Mouse (Mus musculus) forebrain, embryonic 12.5 days (tissue): ENCODE results near the gene Nubpl. TPM values are rescaled to one million over a fixed set of nuclear protein-coding genes. Genes with fewer than 3 reads are reported as not detected.
"Not testable (repeated sequence)": the region's sequence is repeated elsewhere in the genome, so short reads cannot be mapped to it uniquely, and the experiment has no call there.

Experiments
- ATAC-seq: fragments of 200-750 bp; cut with Nextera tagmentation; 2 replicates; pipeline ENCODE4 v1.8.0; 2017; ENCODE audit warnings: moderate TSS enrichment; ENCODE audit not compliant: low FRiP score
- H3K27ac ChIP-seq: fragments of 300-500 bp; sonication (generic); 2 replicates; pipeline ENCODE4 v1.5.1; 2016; ENCODE audit warnings: mild to moderate bottlenecking
- H3K27me3 ChIP-seq: fragments of 300-500 bp; sonication (generic); 2 replicates; pipeline ENCODE4 v1.6.1; 2016; ENCODE audit warnings: mild to moderate bottlenecking
- H3K36me3 ChIP-seq: fragments of 300-500 bp; sonication (generic); replicated peaks from 2 replicates; pipeline ENCODE4 v1.6.1; 2016; ENCODE audit warnings: mild to moderate bottlenecking
- H3K4me1 ChIP-seq: fragments of 300-500 bp; sonication (generic); 2 replicates; pipeline ENCODE4 v1.6.1; 2016
- H3K4me2 ChIP-seq: fragments of 300-500 bp; sonication (generic); 2 replicates; pipeline ENCODE4 v1.6.1; 2016; ENCODE audit warnings: mild to moderate bottlenecking, moderate library complexity
- H3K4me3 ChIP-seq: fragments of 300-500 bp; sonication (generic); replicated peaks from 2 replicates; pipeline ENCODE4 v1.5.1; 2016; ENCODE audit warnings: mild to moderate bottlenecking
- H3K9ac ChIP-seq: fragments of 300-500 bp; sonication (generic); 2 replicates; pipeline ENCODE4 v1.6.1; 2016; ENCODE audit warnings: mild to moderate bottlenecking
- H3K9me3 ChIP-seq: fragments of 300-500 bp; sonication (generic); 2 replicates; pipeline ENCODE4 v1.6.1; 2016
- WGBS: fragments of 180-500 bp; shearing (Covaris S2); methylation state at CpG from one replicate; pipeline ENCODE4 v1.1.7; 2016; 5-methylcytosine and 5-hydroxymethylcytosine counted together
- polyA plus RNA-seq: library from polyadenylated mRNA; unstranded; fragments of >200 nt; fragmentation: Nextera tagmentation; extraction: Ambion mirVana; gene quantifications from 2 replicates; pipeline ENCODE4 v1.2.1, GENCODE M21; 2016

Gene Nubpl
- polyA plus RNA-seq, 1 experiment from 2014 or later, result 16.6 TPM

DNA sequence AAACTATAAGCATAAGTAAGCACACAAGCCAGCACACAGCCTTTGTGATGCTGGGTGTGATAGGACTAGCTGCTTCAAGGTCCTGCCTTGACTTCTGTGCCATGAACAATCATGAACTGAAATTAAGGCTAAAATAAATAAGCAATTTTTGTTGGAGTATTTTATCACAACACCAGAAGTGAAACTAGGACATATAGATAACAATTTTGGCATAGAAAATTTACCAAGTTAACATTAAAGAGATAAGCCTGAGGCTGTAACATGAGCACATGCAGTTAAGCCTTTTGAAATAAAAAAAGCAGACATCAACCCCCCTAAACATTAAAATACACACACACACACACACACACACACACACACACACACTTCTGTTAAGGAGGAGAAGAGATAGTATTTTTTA lies 66.9 kb downstream of the Nubpl start:
- no peak for ATAC-seq
- H3K4me2 ChIP-seq, result no peak overlapping the region
- H3K9me3 ChIP-seq, result no peaks in the 10 kb centered on the region
- H3K9ac ChIP-seq, result no peak overlapping the region
- H3K27ac ChIP-seq, result no peak overlapping the region
- H3K4me3 ChIP-seq, result no peak overlapping the region
- no peaks in the 10 kb centered on the region for H3K36me3 ChIP-seq
- no peaks in the 10 kb centered on the region for H3K4me1 ChIP-seq
- H3K27me3 ChIP-seq, result no peaks in the 10 kb centered on the region

DNA sequence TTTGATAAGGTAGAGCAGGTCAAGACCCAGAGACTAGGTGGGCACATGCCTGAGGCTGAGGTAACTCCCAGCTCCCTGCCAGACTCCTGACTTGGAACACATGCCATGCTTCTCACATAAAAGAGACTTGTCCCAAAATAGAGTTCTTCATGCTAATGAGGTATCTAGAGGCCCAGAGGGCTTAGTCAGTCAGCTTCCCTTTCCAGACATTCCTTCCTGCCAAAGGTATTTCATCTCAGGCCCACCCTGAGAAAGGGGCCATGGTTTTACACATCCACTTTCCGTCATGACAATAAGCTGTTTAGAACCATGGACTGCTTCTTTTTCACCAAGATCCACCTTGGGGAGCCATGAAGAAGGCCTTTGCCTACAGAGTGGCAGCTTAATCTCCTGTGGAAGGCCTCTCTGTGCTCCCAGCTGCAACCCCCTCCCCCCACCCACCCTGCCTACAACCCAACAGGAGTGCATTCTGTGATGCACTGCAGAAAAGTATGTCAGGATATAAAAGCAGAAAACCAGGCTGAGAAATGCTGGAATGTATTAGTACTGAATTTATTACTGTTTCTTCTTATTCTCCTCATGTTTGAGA lies 88.8 kb downstream of the Nubpl start:
- Histone ChIP-seq H3K36me3 (no peaks in the 10 kb centered on the region), H3K27me3 (no peaks in the 10 kb centered on the region), H3K9me3 (no peaks in the 10 kb centered on the region), H3K4me3 (no peak overlapping the region), H3K9ac (no peak overlapping the region), H3K27ac (peak overlapping the region; percentile 84), H3K4me2 (no peak overlapping the region), H3K4me1 (peaks cover 20% of the 10 kb centered on the region)
- ATAC-seq, result peak; percentile 63; the same call in 1 of the 2 replicates
- 7% methylated on average over 1 of the region's 1 CpGs for WGBS

DNA sequence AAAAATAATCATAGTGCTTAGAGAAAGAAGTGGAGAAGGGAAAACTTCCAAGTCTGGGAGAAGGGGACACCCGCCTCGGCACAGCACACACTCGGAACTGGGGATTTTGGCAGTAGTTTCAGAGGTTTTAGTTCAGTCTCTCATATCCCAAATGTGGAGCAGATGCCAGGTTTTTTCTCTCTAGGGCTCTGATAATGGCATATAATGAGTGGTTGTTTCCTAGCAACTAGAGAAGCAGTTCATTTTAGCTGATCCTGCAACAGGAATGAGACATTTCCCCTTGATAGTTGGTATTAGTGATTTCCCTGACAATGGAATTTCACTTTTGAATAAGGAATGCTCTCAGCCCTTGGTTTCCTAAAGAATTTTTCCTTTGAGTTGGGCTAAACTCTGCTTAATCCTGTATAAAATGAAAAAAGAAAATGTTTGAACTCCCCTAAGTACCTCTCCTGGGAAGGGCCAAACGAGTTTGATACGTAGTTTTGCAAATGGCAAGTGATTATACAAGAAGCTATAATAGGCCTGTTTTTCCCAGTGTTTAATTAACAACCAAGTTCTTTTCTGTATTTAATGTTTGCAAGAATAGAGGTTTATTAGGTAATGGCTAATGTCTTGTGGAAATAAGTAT lies 89.5 kb downstream of the Nubpl start:
- H3K27me3 ChIP-seq, result no peaks in the 10 kb centered on the region
- H3K4me3 ChIP-seq, result no peak overlapping the region
- H3K9me3 ChIP-seq, result no peaks in the 10 kb centered on the region
- peak; percentile 80 for ATAC-seq
- H3K36me3 ChIP-seq, result no peaks in the 10 kb centered on the region
- H3K27ac ChIP-seq, result peak overlapping the region; percentile 78
- 12% methylated on average over 5 of the region's 5 CpGs for WGBS
- H3K9ac ChIP-seq, result no peak overlapping the region
- no peak overlapping the region for H3K4me2 ChIP-seq
- H3K4me1 ChIP-seq, result peaks cover 20% of the 10 kb centered on the region

DNA sequence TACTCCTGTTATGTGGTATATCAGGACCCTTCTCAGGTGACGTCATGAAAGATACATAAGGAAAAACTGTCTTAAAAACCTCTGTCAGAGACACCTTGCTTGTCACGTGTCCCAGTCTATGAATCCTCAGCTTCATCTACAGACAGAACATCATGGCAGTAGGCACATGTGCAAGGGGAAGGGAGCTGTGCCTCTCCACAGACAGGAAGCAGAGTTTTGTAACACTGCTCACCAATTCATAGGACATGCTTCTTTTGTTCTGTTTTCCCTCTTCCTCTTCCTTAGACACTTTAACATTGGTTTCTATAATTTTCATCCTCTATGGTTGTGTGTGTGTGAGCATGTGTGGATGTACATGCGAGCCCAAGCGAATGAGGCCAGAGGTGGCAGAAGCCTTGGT lies 100.9 kb downstream of the Nubpl start:
- Histone ChIP-seq H3K36me3 (no peaks in the 10 kb centered on the region), H3K9me3 (no peaks in the 10 kb centered on the region)
- no peak for ATAC-seq

DNA sequence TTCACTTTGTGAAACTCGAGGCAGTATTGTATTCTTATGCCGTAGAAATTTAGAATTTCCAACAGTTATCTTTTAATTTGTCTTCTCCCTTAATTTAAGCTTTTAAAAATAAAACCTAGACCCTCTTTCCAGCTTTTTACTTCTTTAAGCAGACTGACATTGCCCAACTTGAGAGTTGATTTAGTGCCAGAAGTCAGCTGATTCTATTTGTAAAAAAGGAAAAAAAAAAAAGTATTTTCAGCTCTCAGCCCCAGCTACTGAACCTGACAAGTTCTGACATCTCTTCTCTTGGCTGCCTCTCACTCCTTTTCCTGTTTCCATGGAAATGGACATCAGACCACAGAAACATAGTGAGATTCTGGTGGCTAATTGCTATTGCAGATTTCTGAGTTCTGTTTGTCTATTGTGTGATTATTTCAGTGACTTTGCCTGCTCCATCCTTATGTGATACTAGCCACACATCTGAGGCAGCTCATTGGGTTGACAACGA lies 111.6 kb downstream of the Nubpl start:
- Histone ChIP-seq H3K4me1 (no peaks in the 10 kb centered on the region), H3K9ac (no peak overlapping the region), H3K27ac (no peak overlapping the region), H3K4me2 (no peak overlapping the region), H3K4me3 (no peak overlapping the region), H3K27me3 (no peaks in the 10 kb centered on the region), H3K36me3 (no peaks in the 10 kb centered on the region), H3K9me3 (no peaks in the 10 kb centered on the region)
- WGBS, result 87% methylated on average over 3 of the region's 3 CpGs
- no peak for ATAC-seq

More for the DNA sequence above, 100.9 kb downstream of the Nubpl start:
- Histone ChIP-seq H3K27ac (no peak overlapping the region), H3K27me3 (no peaks in the 10 kb centered on the region), H3K4me1 (no peaks in the 10 kb centered on the region), H3K4me3 (no peak overlapping the region), H3K4me2 (no peak overlapping the region), H3K9ac (no peak overlapping the region)
- WGBS, result 89% methylated on average over 4 of the region's 4 CpGs

DNA sequence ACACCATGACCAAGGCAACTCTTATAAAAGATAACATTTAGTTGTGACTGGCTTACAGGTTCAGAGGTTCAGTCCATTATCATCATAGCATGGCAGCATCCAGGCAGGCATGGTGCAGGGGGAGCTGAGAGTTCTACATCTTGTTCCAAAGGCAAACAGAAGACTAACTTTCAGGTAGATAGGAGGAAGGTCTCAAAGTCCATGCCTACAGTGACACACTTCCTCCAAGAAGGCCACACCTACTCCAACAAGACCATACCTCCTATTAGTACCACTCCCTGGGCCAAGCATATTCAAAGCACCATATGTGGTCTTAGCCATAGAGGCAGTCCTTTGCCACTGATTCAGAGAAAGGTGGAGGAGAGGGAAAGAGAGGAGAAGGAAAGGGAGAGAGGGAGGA lies 113.6 kb downstream of the Nubpl start:
- H3K27me3 ChIP-seq, result no peaks in the 10 kb centered on the region
- no peaks in the 10 kb centered on the region for H3K9me3 ChIP-seq
- no peak overlapping the region for H3K27ac ChIP-seq

DNA sequence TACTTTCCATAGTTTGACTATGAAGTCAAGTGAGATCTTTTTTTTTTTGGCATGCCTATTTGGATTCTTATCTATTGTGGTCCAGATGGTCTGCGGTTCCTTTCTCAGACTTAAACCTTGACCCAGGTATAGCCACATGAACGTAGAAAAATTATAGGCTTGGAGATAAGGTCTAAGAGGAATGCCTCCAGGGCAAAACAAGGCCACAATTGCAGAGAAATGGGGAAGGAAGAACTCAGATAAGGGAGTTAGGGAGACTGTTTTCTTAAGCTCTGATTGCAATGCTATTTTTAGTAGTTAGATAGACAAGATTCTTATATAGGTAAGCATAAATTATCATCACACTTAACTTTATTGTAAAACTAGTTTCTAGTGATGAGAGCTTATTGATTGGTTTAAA lies 117.3 kb downstream of the Nubpl start:
- 89% methylated on average over 2 of the region's 2 CpGs for WGBS
- H3K4me1 ChIP-seq, result no peaks in the 10 kb centered on the region
- no peak overlapping the region for H3K27ac ChIP-seq
- no peak overlapping the region for H3K4me3 ChIP-seq
- H3K4me2 ChIP-seq, result no peak overlapping the region
- H3K9ac ChIP-seq, result no peak overlapping the region
- H3K36me3 ChIP-seq, result no peaks in the 10 kb centered on the region
- ATAC-seq, result no peak
- H3K27me3 ChIP-seq, result no peaks in the 10 kb centered on the region
- H3K9me3 ChIP-seq, result no peaks in the 10 kb centered on the region

More for the DNA sequence above, 113.6 kb downstream of the Nubpl start:
- H3K4me3 ChIP-seq, result no peak overlapping the region
- no peak for ATAC-seq
- no peaks in the 10 kb centered on the region for H3K4me1 ChIP-seq
- H3K4me2 ChIP-seq, result no peak overlapping the region
- no peaks in the 10 kb centered on the region for H3K36me3 ChIP-seq
- H3K9ac ChIP-seq, result no peak overlapping the region

DNA sequence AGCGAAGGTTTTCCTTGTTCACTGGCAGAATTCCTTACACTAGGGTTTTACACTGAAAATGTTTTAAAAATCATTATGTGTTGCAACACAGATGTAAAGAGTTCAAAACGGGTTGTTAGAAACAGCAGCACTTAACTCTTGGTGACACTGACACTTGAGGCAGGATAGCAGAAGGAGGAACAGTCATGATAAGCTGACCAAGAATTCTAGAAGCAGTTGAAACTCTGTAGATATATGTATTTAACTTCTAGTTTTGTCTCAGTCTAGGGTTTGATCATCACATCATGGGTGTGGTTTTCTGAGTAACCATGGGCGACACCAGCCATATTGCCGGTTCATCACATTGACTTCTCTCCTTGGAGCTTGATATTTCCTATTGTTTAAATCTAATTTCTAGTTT lies 127.4 kb downstream of the Nubpl start:
- WGBS, result 93% methylated on average over 4 of the region's 4 CpGs
- no peak overlapping the region for H3K9ac ChIP-seq
- H3K4me3 ChIP-seq, result no peak overlapping the region

DNA sequence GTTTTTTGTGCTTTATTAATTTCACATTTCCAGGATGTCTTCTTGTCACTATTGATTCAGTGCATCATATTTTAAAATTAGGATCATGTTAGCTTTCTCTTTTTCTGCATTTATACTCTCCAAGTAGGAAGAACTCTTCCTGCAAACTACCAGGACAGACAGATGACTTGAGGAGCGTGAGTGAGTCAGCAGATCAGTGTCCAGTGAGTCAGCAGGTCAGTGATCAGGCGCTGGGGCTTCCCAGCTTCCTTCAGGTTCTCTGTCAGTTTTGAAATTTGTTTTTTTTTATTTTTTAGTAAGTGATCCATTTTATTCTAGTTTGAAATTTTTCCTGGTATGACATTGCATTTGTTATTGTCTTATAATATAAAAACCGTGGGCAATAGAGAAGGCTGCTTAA lies 131.2 kb downstream of the Nubpl start:
- Histone ChIP-seq H3K36me3 (no peaks in the 10 kb centered on the region), H3K9me3 (no peaks in the 10 kb centered on the region), H3K9ac (no peak overlapping the region), H3K4me2 (no peak overlapping the region), H3K27ac (no peak overlapping the region), H3K27me3 (no peaks in the 10 kb centered on the region), H3K4me3 (no peak overlapping the region), H3K4me1 (no peaks in the 10 kb centered on the region)
- no peak for ATAC-seq
- 90% methylated on average over 3 of the region's 3 CpGs for WGBS

More for the DNA sequence above, 127.4 kb downstream of the Nubpl start:
- ATAC-seq, result no peak
- no peak overlapping the region for H3K27ac ChIP-seq
- H3K9me3 ChIP-seq, result no peaks in the 10 kb centered on the region
- no peaks in the 10 kb centered on the region for H3K4me1 ChIP-seq
- H3K36me3 ChIP-seq, result no peaks in the 10 kb centered on the region
- no peaks in the 10 kb centered on the region for H3K27me3 ChIP-seq
- H3K4me2 ChIP-seq, result no peak overlapping the region

DNA sequence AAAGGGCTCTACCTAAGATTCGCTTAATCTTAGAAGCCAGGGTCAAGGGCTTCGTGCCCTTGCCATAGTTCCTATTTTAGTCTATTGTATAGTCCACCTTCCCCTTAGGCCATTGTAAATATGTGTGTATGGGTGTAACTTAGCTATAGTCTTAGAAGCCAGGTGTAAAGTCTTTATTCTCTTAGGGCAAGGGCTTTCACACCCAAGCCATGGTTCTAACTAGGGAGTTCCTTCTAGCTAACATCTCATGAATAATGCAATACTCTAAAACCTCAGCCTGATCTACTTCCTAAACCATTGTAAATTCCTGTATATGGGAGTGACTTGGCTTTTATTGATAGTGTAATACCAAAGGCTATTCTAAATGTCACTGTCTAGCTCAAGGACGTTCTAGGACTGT lies 134.4 kb downstream of the Nubpl start:
- H3K4me3 ChIP-seq, result not testable (repeated sequence)
- 86% methylated on average over 3 of the region's 3 CpGs for WGBS

DNA sequence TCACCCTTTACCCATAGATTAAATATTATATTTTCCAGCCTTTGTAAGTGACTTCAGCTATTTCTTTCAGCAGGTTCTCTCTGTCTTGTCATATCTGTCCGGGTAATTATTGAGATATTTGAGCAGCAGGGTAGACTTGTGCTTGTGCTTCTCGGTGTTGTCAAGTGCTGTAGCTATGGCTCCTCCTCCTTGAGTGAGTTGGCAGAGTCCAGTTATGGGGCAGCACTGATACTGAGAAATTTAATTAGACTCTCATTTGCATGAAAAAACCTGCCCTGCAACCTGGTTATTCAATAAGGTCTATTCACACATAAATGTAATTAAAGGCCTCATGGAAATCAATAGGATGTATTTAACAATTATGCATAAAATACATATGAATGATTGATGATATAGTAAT lies 145.2 kb downstream of the Nubpl start:
- ATAC-seq, result peak; percentile 61; the same call in 1 of the 2 replicates
- 59% methylated on average over 2 of the region's 2 CpGs for WGBS
- Histone ChIP-seq H3K4me2 (no peak overlapping the region), H3K27ac (no peak overlapping the region), H3K27me3 (no peaks in the 10 kb centered on the region), H3K9ac (no peak overlapping the region), H3K36me3 (no peaks in the 10 kb centered on the region), H3K4me3 (no peak overlapping the region), H3K4me1 (no peaks in the 10 kb centered on the region), H3K9me3 (no peaks in the 10 kb centered on the region)

More for the DNA sequence above, 134.4 kb downstream of the Nubpl start:
- not testable (repeated sequence) for H3K27me3 ChIP-seq, H3K36me3 ChIP-seq, ATAC-seq, H3K9ac ChIP-seq, H3K4me2 ChIP-seq, H3K9me3 ChIP-seq, H3K4me1 ChIP-seq, H3K27ac ChIP-seq

DNA sequence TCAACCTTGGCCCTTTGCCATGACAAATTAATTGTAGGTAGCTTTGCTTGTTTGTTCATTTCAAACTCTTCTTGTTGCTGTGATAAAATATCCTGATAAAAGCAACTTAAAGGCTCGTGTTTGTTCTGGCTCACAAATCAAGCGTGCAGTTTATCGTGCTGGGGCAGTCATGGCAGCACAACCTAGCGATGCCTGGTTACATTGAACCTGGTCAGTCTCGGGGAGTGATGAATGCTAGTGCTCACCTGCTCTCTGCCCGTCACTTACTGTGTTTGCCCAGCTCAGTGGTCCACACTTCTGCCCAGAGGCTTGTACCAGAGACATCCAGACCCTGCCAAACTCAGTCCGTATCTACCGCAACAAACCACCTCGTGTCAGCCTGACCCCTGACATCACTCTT lies 149.9 kb downstream of the Nubpl start:
- no peak overlapping the region for H3K27ac ChIP-seq
- H3K9ac ChIP-seq, result no peak overlapping the region
- no peaks in the 10 kb centered on the region for H3K27me3 ChIP-seq
- ATAC-seq, result no peak
- no peaks in the 10 kb centered on the region for H3K36me3 ChIP-seq
- WGBS, result 94% methylated on average over 9 of the region's 9 CpGs
- no peak overlapping the region for H3K4me3 ChIP-seq
- no peaks in the 10 kb centered on the region for H3K9me3 ChIP-seq
- H3K4me2 ChIP-seq, result no peak overlapping the region
- H3K4me1 ChIP-seq, result no peaks in the 10 kb centered on the region

DNA sequence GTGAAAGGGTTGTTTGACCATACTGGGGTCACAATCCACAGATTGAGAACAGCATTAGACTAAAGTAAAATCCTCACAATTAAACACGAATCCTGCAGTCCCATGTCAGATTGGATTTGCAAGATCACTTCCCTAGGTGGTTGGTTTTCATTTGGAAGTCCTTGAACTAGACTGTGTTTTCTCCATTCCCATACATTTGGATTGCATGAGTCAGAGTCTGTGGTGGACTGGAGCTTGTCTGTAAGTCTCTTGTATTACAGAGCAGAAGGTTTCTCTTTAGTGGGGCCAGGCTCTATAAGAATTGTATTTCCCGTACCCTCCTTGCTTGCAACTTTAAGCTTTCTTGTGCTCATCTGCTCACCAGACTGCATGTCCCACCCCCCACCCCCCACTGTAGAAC lies 151.0 kb downstream of the Nubpl start:
- WGBS, result 91% methylated on average over 2 of the region's 2 CpGs
- H3K27ac ChIP-seq, result no peak overlapping the region

More for the DNA sequence above, 151.0 kb downstream of the Nubpl start:
- Histone ChIP-seq H3K4me3 (no peak overlapping the region), H3K4me1 (no peaks in the 10 kb centered on the region), H3K4me2 (no peak overlapping the region), H3K9me3 (no peaks in the 10 kb centered on the region), H3K27me3 (no peaks in the 10 kb centered on the region), H3K9ac (no peak overlapping the region), H3K36me3 (no peaks in the 10 kb centered on the region)
- ATAC-seq, result no peak
